Mouse (Mus musculus) testis, postnatal 14 days (tissue): ENCODE measurements around the gene Igflr1.

Source experiments
- DNase-seq: peaks from one replicate; pipeline ENCODE4 v3.0.0; 2021; ENCODE audit warnings: low spot score

The Igflr1 gene

DNA sequence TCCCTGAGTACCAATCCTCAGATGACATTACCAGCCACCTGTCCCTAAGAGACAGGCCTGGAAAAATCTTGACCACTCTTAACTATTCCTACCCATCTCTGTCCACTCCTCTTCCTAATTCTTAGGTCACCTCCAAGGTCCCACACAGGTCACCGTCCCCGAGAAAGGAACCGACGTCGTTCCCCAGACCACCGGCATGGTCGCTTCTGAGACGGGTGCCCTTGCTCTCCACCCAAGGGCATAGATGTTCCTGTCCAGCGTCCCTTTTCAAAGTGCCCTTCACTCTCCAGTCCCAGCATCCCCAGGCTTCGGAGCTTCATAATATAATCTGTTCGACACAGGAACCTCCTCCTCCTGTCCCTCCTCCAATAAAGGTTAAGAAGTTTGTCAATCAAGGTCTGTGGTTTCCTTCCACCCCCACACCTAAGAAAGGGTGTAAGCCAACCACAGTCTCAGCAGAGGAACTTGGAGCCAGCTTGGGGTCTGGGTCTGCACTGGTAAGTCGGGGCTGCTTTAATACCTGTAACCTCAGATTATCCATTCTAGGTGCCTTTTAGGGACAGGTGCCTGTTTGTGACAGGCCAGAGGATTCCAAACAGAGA lies at the start of gene Igflr1:
Igflr1 (plus strand) TSS at position 458 of the 602 bp plus-strand sequence.
- peak; percentile 15 for DNase-seq

DNA sequence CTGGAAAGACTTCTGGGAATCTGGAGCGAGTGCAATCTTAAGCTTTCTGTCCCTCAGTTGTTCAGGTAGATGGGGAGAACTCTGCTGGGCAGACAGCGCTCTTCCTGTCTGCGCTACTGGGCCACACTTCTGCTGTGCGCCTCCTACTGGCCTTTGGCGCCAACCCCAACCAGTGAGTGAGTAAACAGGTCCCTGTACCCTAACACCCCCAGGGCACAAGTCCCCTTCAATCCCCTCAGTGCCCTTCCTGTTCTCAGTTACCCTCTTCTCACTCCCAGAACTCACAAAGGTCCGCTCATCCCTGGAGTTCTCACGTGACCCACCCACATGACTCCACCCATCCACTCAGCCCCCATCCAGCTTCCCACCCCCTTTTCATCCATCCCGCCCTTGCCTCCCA lies 46.9 kb upstream of the Igflr1 start:
- no peak for DNase-seq

GRCm38 (mm10) chr7:30520396-30520795 lies 44.8 kb upstream of the Igflr1 start:
- no peak for DNase-seq

DNA sequence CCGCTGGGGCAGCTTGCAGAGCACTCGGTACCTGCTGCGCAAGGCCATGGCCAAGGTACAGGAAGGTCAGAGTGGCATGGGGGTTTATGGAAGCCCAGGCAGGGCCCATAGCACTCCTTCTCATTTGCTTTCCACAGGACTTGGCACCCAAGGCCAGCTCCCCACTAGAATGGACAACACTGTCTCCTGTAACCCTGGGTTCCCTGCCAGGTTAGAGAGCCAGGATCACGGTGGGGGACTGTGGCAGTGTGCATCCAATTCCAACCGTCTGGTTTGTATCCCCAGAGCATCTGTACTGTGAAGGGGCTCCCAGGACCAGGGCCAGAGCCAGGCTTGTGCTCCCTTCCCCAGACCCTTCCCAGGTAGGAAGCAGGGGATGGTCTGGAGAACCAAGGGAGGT lies 44.4 kb upstream of the Igflr1 start:
- DNase-seq = no peak

DNA sequence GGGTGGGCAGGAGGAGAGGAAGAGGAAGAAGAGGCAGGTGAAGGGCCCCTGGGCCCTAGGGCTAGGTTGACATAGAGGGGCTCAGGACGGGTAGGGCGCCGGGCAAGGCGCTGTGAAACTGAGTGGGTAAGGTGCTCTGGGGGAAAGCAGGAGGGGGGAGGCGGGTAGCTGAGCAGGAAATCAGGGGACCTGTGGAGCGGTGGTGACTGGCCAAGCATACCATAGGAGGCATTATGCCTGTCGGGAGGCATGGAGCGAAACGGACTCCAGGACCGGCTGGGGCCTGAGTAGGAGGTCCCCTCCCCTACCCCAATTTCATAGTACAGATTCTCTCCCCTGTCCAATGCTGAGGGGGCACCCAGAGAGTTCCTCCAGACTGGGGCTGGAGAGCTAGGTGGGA lies 42.4 kb upstream of the Igflr1 start:
- no peak for DNase-seq

GRCm38 (mm10) chr7:30524487-30524886 lies 40.7 kb upstream of the Igflr1 start:
- DNase-seq = no peak

GRCm38 (mm10) chr7:30525954-30526353 lies 39.3 kb upstream of the Igflr1 start:
- DNase-seq = no peak

DNA sequence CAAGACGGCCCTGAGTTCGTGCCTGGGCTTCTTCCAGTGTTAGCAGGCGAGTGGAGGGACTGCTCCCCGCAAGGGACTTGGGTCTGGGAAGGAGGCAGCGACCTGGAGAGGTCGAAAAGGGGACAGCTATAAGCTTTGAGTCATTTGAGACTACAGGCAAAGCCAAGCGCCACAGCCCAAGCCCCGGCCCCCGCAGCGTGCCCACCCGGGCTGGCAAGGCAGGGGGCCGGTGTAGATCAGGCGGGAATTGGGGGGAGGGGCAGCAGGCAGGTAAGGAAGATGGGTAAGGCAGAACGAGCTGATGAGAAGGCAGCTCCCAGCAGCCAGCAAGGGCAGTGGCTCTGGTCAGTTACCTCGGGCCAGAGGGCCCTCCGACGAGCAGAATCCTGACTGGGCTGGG lies 38.8 kb upstream of the Igflr1 start:
- DNase-seq = no peak

- DNase-seq = no peak
Measured at GRCm38 (mm10) chr7:30526981-30527380, 38.2 kb upstream of the Igflr1 start.

DNA sequence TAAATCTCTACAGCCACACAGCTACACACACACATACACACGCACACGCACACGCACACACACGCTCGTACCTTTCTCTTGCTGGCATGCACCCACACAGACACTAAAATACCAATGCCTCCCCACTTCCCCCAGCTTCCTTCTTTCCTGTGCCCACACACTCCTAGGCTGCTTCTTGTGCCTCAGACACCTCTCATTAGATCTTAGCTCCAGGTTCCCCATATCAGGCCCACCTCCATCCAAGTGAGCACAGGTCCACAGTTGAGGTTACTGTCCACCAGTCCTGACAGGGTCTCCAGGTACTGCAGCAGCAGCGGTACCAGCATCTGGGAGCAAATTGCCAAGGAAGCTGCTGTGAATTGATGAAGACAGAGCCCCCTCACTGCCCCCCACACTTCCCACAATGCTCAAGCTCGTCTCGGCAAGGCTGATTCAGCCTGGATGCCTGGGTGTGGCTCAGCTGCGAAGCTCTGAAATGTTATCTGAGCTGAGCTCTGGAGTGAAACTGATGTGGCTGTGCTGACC lies 33.9 kb upstream of the Igflr1 start:
- DNase-seq = no peak

GRCm38 (mm10) chr7:30532931-30533330 lies 32.3 kb upstream of the Igflr1 start:
- DNase-seq = peak; percentile 83

GRCm38 (mm10) chr7:30533941-30534632 lies 31.1 kb upstream of the Igflr1 start:
- peak; percentile 60 for DNase-seq

DNA sequence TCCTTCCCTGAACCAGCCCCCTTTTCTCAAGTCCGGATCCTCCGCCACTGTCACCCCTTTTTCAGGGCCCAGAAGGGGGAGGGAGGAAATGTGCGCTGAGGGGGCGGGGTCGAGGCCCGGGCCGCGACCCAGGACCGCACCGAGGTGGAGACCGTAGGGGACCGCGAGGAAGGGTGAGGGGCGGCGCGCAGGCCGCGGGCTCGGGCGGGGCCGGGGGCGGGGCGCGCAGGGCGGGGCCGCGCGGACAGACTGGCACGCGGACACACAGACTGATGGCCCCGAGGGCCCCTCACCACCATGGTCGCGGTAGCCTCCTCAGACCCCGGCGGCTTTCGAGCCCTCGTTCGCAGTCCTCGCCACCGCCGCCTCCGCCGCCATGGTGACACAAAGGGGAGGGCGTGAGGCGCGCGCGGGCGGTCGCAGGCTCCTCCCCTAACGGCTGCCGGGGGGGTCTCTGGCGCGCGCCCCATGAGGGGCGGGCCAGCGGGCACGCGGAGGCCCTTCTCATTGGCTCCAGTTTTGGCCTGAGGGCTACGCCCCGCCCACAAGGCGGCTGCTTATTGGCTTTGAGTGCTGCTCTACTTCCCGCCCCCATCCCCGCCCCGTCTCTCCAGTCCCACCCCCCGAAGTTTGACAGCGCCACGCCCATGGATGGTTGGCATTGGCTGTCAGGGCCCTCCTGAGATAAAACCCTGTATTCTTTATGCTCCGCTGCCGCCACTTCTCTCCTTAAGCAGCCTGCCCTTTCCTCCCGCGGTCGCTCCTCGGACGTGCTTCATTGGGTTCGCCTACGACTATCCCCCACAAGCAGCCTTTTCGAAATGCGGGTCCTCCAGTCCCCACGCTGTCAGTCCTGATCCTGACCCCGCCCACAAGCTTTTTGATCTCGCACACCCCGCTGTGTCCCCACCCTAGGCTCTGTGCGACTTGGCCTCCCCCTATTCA lies 30.3 kb upstream of the Igflr1 start, which contains the start of gene Arhgap33:
Arhgap33 (minus strand) TSS at position 428 of the 945 bp plus-strand sequence.
- DNase-seq = peak; percentile 97

- DNase-seq = no peak
Measured at GRCm38 (mm10) chr7:30540572-30540971, 24.7 kb upstream of the Igflr1 start.

DNA sequence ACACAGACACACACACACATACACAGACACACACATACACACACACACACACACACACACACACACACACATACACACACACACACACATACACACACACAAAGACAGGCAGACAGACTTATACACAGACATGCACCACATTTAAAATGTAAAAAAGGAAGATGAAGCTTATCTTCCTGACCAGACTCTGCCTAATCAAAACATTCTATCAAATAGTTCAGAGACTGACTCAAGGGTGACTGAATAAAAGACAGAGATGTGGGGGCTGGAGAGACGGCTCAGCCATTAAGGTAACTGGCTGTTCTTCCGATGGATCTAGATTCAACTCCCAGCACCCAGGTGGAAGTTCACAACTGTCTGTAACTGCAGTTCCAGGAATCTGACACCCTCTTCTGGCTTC lies 20.9 kb upstream of the Igflr1 start:
- no peak for DNase-seq

- no peak for DNase-seq
Measured at GRCm38 (mm10) chr7:30549880-30550279, 15.3 kb upstream of the Igflr1 start.

DNA sequence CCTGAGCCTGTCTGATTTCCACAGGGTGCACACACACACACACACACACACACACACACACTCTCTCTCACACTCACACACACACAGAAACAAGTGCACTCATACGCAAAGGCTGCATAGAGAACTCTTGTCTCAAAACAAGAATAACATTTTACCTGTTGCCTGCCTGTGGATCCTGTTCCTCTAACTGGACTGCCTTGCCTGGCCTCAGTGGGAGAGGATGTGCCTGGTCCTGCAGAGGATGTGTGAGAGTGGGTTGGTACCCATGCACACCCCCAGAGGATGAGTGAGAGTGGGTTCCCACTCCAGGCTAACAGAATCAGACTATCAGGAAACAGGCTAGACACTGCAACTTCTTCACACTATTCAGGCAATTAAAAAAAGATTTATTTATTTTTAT lies 14.6 kb upstream of the Igflr1 start:
- DNase-seq = no peak

DNA sequence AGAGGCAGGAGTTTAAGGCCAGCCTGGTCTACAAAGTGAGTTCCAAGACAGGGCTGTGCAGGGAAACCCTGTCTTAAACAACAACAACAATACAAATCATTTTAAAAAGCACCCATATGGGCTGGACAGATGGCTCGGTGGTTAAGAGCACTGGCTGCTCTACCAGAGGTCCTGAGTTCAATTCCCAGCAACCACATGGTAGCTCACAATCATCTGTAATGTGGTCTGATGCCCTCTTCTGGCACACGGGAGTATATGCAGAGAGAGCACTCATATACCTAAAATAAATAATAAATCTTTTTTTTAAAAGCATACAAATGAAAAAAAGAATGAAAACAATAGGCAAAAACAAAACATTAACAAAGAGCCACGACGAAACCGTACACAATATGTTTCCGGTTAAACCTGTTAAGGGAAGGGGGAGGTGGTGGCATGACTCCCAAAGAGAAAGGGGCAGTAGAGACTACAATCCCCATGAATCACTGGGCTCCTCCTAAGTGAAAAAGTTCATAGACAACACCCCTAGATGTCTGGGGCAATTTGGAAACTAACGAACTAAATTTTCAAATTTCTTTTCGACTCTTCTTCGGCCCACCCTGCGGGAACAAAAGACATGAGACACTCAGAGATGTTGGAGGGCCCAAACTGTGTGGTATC lies 13.7 kb upstream of the Igflr1 start:
- DNase-seq = no peak

DNA sequence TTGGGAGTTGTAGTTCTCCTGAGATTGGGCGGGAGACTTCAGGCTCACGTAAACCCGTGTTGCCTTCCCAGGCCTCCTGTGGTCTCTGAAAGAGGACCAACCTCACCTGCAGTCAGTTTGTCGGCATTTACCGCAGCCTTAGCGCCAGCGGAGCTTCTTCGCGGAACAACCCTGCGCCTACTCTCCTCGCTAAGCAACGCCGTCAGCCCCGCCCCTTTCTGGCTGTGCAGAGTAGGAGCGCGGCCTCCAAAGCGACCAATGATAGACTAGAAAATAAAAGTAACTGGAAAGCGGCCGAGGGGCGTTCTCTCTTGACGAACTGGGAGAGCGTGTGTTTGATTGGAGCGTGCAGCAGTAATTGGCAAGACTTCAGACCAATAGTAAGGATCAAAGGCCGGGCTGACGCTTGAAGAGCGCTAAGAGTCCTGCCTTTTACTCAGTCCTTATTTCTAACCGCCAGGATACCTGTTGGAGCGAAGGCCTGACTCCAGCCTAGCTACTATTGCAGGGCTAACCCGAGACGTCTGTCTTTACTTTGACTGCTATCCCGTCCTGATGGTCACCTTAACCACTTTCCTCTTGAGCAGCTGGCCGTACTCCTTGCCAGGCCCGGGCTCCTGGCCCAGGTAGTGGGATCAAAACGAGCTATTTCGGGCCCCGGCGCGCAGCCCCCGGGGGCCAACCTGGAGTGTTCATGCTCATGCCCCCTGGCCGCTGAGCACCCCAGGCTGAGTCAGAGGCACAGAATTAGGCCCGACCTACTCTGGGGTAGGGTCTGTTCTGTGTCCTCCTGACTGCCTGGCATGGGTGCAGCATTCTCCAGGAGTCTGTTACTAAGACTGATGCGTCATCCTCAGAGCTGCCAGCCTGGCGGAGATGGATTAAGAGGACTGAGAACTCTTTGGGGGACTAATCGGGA lies 12.9 kb upstream of the Igflr1 start, which contains the start of the genes Hspb6 and Proser3:
Hspb6 (plus strand) TSS at position 77 of the 919 bp plus-strand sequence.
Proser3 (minus strand) TSS at position 198 of the 919 bp plus-strand sequence.
- DNase-seq = peak; percentile 96

DNA sequence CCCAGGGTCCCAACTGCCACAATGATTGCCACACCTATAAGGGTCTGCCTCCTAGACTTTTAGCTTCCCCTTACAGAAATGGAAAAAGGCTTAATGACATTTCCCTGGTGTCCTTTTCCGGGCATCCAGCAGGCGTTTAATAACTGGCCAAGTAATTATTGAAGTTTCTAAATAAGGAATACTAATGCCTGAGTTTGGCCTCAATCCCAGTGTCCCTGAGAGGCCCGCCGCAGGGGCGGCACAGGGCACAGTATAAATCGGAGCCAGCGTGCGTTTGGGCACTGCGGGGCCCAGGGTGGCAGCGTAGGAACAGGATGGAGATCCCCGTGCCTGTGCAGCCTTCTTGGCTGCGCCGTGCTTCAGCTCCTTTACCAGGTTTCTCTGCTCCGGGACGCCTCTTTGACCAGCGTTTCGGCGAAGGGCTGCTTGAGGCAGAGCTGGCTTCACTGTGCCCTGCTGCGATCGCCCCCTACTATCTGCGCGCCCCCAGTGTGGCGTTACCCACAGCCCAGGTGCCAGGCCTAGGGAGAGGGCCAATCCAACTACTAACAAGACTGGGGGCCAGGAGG lies 12.1 kb upstream of the Igflr1 start:
- DNase-seq = no peak
